Mouse (Mus musculus): ENCODE data around the gene Tas2r135. TPM values are rescaled to one million over a fixed set of nuclear protein-coding genes. Genes with fewer than 3 reads are reported as not detected.

Tas2r135 gene
- total and polyA plus RNA-seq, 2 experiments from 2014 or later = not detected

DNA sequence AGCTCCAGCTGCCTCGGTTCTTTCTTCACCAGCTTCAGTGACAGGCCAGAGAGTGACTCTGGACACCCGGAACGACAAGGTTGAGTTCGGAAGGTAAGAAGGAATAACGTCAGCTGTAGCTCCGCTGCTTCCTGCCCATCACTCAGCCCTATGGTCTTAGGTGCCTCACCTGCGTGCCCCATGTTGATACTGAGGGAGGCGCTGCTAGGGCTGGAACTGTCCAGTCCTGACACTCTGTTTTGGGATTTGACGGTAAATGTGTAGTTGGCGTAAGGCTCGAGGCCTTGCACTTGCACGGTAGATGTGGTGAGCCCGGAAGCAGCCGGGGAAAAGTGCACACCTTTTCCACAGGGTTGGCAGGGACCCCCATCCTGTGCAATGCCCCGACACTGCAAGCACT, 40.6 kb upstream of the Tas2r135 start:
- DNase-seq (ENCODE audit: low spot score) = no peak
- 95% methylated on average over 15 of the region's 15 CpGs for WGBS
- no peak overlapping the region for H3K27ac ChIP-seq
- H3K27me3 ChIP-seq (ENCODE audit: insufficient read depth, low read length) = no peaks in the 10 kb centered on the region
- no peaks in the 10 kb centered on the region for H3K4me1 ChIP-seq (ENCODE audit: insufficient read depth, low read length)
- ATAC-seq = no peak
- no peak overlapping the region for H3K4me3 ChIP-seq (ENCODE audit: low read length)
- TF ChIP-seq CTCF (IDR thresholded peaks at IDR 0.05; ENCODE audit: low read depth) = no peak
- H3K9me3 ChIP-seq (ENCODE audit: low read length) = no peaks in the 10 kb centered on the region
- H3K36me3 ChIP-seq (ENCODE audit: insufficient read depth, low read length) = peaks cover under 1% of the 10 kb centered on the region; the same call in 1 of the 2 replicates
- no peak overlapping the region for H3K4me2 ChIP-seq (ENCODE audit: low read depth, low read length)
- H3K9ac ChIP-seq (replicated peaks; ENCODE audit: low read length) = no peak overlapping the region

DNA sequence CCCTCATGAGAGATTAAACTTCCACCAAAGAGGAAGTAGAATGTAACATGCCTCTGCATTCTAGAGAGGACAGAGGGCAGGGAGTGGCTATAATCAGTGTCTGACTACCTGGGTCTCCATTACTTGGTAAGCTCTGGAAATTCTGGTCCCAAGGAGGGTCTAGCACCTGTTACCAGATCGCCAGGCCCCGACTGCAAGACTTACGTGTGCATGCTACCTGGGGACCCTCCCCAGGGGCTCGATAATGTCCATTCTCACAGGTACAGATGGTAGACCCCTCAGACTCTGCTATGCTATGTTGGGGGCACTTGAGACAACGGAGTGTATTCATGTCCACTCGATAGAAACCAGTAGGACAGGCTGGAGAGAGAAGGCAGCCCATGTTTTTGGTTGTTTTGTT, 40.0 kb upstream of the Tas2r135 start:
- H3K4me1 ChIP-seq (ENCODE audit: insufficient read depth, low read length) = no peaks in the 10 kb centered on the region
- WGBS = 95% methylated on average over 6 of the region's 6 CpGs
- no peak for DNase-seq (ENCODE audit: low spot score)
- H3K9ac ChIP-seq (replicated peaks; ENCODE audit: low read length) = no peak overlapping the region
- H3K4me2 ChIP-seq (ENCODE audit: low read depth, low read length) = no peak overlapping the region
- no peaks in the 10 kb centered on the region for H3K9me3 ChIP-seq (ENCODE audit: low read length)
- ATAC-seq = no peak
- no peak overlapping the region for H3K4me3 ChIP-seq (ENCODE audit: low read length)
- no peaks in the 10 kb centered on the region for H3K27me3 ChIP-seq (ENCODE audit: insufficient read depth, low read length)
- no peak for TF ChIP-seq CTCF (IDR thresholded peaks at IDR 0.05; ENCODE audit: low read depth)
- H3K36me3 ChIP-seq (ENCODE audit: insufficient read depth, low read length) = no peaks in the 10 kb centered on the region; the same call in 1 of the 2 replicates
- no peak overlapping the region for H3K27ac ChIP-seq

GRCm38 (mm10) chr6:42369870-42370269, 35.4 kb upstream of the Tas2r135 start:
- TF ChIP-seq CTCF (IDR thresholded peaks at IDR 0.05; ENCODE audit: low read depth) = no peak
- Histone ChIP-seq H3K27ac (no peak overlapping the region), H3K36me3 (ENCODE audit: insufficient read depth, low read length) (no peaks in the 10 kb centered on the region), H3K9ac (replicated peaks; ENCODE audit: low read length) (no peak overlapping the region), H3K9me3 (ENCODE audit: low read length) (no peaks in the 10 kb centered on the region), H3K27me3 (ENCODE audit: insufficient read depth, low read length) (0 out of 2 replicates have a peak, but pooled peaks cover 1% of the 10 kb centered on the region), H3K4me2 (ENCODE audit: low read depth, low read length) (no peak overlapping the region), H3K4me3 (ENCODE audit: low read length) (no peak overlapping the region), H3K4me1 (ENCODE audit: insufficient read depth, low read length) (peaks cover 10% of the 10 kb centered on the region)
- DNase-seq (ENCODE audit: low spot score) (no peak), ATAC-seq (no peak)
- WGBS = 6% methylated on average over 3 of the region's 3 CpGs

GRCm38 (mm10) chr6:42370630-42371363, 34.4 kb upstream of the Tas2r135 start:
- WGBS = 49% methylated on average over 4 of the region's 4 CpGs
- no peak overlapping the region for H3K4me2 ChIP-seq (ENCODE audit: low read depth, low read length)
- 0 out of 2 replicates have a peak, but pooled peaks cover 5% of the 10 kb centered on the region for H3K27me3 ChIP-seq (ENCODE audit: insufficient read depth, low read length)
- TF ChIP-seq CTCF (IDR thresholded peaks at IDR 0.05; ENCODE audit: low read depth) = no peak
- H3K9ac ChIP-seq (replicated peaks; ENCODE audit: low read length) = no peak overlapping the region
- H3K36me3 ChIP-seq (ENCODE audit: insufficient read depth, low read length) = no peaks in the 10 kb centered on the region
- H3K27ac ChIP-seq = no peak overlapping the region
- no peak overlapping the region for H3K4me3 ChIP-seq (ENCODE audit: low read length)
- DNase-seq (ENCODE audit: low spot score) (no peak), ATAC-seq (0 out of 2 replicates have a peak, but pooled peaks have one; percentile 12)
- H3K4me1 ChIP-seq (ENCODE audit: insufficient read depth, low read length) = peaks cover 10% of the 10 kb centered on the region
- H3K9me3 ChIP-seq (ENCODE audit: low read length) = no peaks in the 10 kb centered on the region

- WGBS = 13% methylated on average over 3 of the region's 3 CpGs
- no peak for TF ChIP-seq CTCF (IDR thresholded peaks at IDR 0.05; ENCODE audit: low read depth)
Observed at GRCm38 (mm10) chr6:42372001-42372400, 33.2 kb upstream of the Tas2r135 start.

GRCm38 (mm10) chr6:42372421-42372815, 32.8 kb upstream of the Tas2r135 start:
- 0 out of 2 replicates have a peak, but pooled peaks cover 5% of the 10 kb centered on the region for H3K27me3 ChIP-seq (ENCODE audit: insufficient read depth, low read length)
- no peaks in the 10 kb centered on the region for H3K9me3 ChIP-seq (ENCODE audit: low read length)
- no peak for DNase-seq (ENCODE audit: low spot score)
- no peak overlapping the region for H3K27ac ChIP-seq
- no peak overlapping the region for H3K4me3 ChIP-seq (ENCODE audit: low read length)
- H3K4me2 ChIP-seq (ENCODE audit: low read depth, low read length) = peak overlapping the region; percentile 94
- WGBS = 32% methylated on average over 9 of the region's 9 CpGs
- no peak for TF ChIP-seq CTCF (IDR thresholded peaks at IDR 0.05; ENCODE audit: low read depth)
- H3K9ac ChIP-seq (replicated peaks; ENCODE audit: low read length) = no peak overlapping the region
- H3K4me1 ChIP-seq (ENCODE audit: insufficient read depth, low read length) = peaks cover 10% of the 10 kb centered on the region
- no peaks in the 10 kb centered on the region for H3K36me3 ChIP-seq (ENCODE audit: insufficient read depth, low read length)
- peak; percentile 25; the same call in 1 of the 2 replicates for ATAC-seq

More at GRCm38 (mm10) chr6:42372001-42372400, 33.2 kb upstream of the Tas2r135 start:
- Histone ChIP-seq H3K27ac (no peak overlapping the region), H3K9me3 (ENCODE audit: low read length) (no peaks in the 10 kb centered on the region), H3K4me3 (ENCODE audit: low read length) (no peak overlapping the region), H3K4me1 (ENCODE audit: insufficient read depth, low read length) (peaks cover 10% of the 10 kb centered on the region), H3K36me3 (ENCODE audit: insufficient read depth, low read length) (no peaks in the 10 kb centered on the region), H3K4me2 (ENCODE audit: low read depth, low read length) (no peak overlapping the region), H3K27me3 (ENCODE audit: insufficient read depth, low read length) (0 out of 2 replicates have a peak, but pooled peaks cover 5% of the 10 kb centered on the region), H3K9ac (replicated peaks; ENCODE audit: low read length) (no peak overlapping the region)
- 0 out of 2 replicates have a peak, but pooled peaks have one; percentile 11 for ATAC-seq
- no peak for DNase-seq (ENCODE audit: low spot score)
